Mouse (Mus musculus) hindbrain, postnatal 0 days (tissue): Measurements from ENCODE around the gene Akp3. TPM values are rescaled to one million over a fixed set of nuclear protein-coding genes. Genes with fewer than 3 reads are reported as not detected.
A peak's percentile ranks its signal among the peaks of the same experiment; 100 is the strongest.

Experiments used
- ATAC-seq: fragments of 200-750 bp; cut with Nextera tagmentation; 2 replicates; pipeline ENCODE4 v1.8.0; 2017; ENCODE audit warnings: mild to moderate bottlenecking, moderate TSS enrichment, moderate library complexity
- DNase-seq: peaks from one replicate; pipeline ENCODE4 v3.0.0-alpha.2; 2015; ENCODE audit warnings: low spot score
- H3K27ac ChIP-seq: fragments of 300-500 bp; sonication (generic); 2 replicates; pipeline ENCODE4 v1.5.1; 2014; ENCODE audit warnings: mild to moderate bottlenecking
- H3K27me3 ChIP-seq: fragments of 300-500 bp; sonication (generic); 2 replicates; pipeline ENCODE4 v1.6.1; 2014; ENCODE audit warnings: low read length, mixed read lengths; ENCODE audit not compliant: insufficient read depth
- H3K36me3 ChIP-seq: fragments of 300-500 bp; sonication (generic); 2 replicates; pipeline ENCODE4 v1.6.1; 2014; ENCODE audit warnings: low read length, mixed read lengths; ENCODE audit not compliant: insufficient read depth
- H3K4me1 ChIP-seq: fragments of 300-500 bp; sonication (generic); 2 replicates; pipeline ENCODE4 v1.6.1; 2014; ENCODE audit warnings: antibody characterized with exemption, low read length, mixed read lengths; ENCODE audit not compliant: insufficient read depth
- H3K4me2 ChIP-seq: fragments of 300-500 bp; sonication (generic); 2 replicates; pipeline ENCODE4 v1.6.1; 2014; ENCODE audit warnings: low read depth, mild to moderate bottlenecking, low read length, moderate library complexity, mixed read lengths
- H3K4me3 ChIP-seq: fragments of 300-500 bp; sonication (generic); 2 replicates; pipeline ENCODE4 v1.5.1; 2014; ENCODE audit warnings: low read length
- H3K9ac ChIP-seq: fragments of 300-500 bp; sonication (generic); replicated peaks from 2 replicates; pipeline ENCODE4 v1.6.1; 2014; ENCODE audit warnings: mild to moderate bottlenecking, low read length, moderate library complexity, mixed read lengths
- H3K9me3 ChIP-seq: fragments of 300-500 bp; sonication (generic); 2 replicates; pipeline ENCODE4 v1.6.1; 2016; ENCODE audit warnings: low read length, mixed read lengths
- CTCF ChIP-seq: IDR thresholded peaks from 2 replicates; pipeline ENCODE4 v1.5.1; 2016; ENCODE audit warnings: antibody characterized with exemption, control low read depth, low read depth
- WGBS: fragments of 180-500 bp; shearing (Covaris S2); extraction: QIAGEN DNeasy Blood & Tissue Kit; methylation state at CpG from one replicate; pipeline ENCODE4 v1.1.7; 2014; 5-methylcytosine and 5-hydroxymethylcytosine counted together
- polyA plus RNA-seq: library from polyadenylated mRNA; unstranded; fragments of >200 nt; fragmentation: Nextera tagmentation; extraction: Ambion mirVana; gene quantifications from 2 replicates; pipeline ENCODE4 v1.2.1, GENCODE M21; 2015
- total RNA-seq: library from RNA; depleted of rRNA; stranded (reverse); fragments of >200 nt; gene quantifications from 2 replicates; pipeline ENCODE4 v1.2.3, GENCODE M21; 2014

Akp3 gene
- total and polyA plus RNA-seq, 2 experiments from 2014 or later: not detected

GRCm38 (mm10) chr1:87101411-87101810, 23.4 kb upstream of the Akp3 start, which contains the start of gene Alpi:
Gene Alpi (minus strand): TSS chr1:87101606.
- Histone ChIP-seq H3K4me3 (no peak within 1 kb of the TSS), H3K4me1 (no peaks in the 10 kb centered on the region), H3K9ac (no peak within 1 kb of the TSS), H3K36me3 (no peaks in the 10 kb centered on the region), H3K9me3 (no peaks in the 10 kb centered on the region), H3K4me2 (no peak within 1 kb of the TSS), H3K27me3 (no peaks in the 10 kb centered on the region), H3K27ac (no peak within 1 kb of the TSS)
- WGBS: 93% methylated on average over 1 of the region's 1 CpGs
- no peak for DNase-seq
- no peak for TF ChIP-seq CTCF
- no peak for ATAC-seq

GRCm38 (mm10) chr1:87102114-87102513, 22.7 kb upstream of the Akp3 start:
- H3K4me1 ChIP-seq: no peaks in the 10 kb centered on the region
- H3K4me2 ChIP-seq: no peak overlapping the region
- no peak overlapping the region for H3K27ac ChIP-seq
- 89% methylated on average over 3 of the region's 3 CpGs for WGBS
- no peaks in the 10 kb centered on the region for H3K9me3 ChIP-seq
- ATAC-seq: no peak
- no peak overlapping the region for H3K9ac ChIP-seq
- H3K36me3 ChIP-seq: no peaks in the 10 kb centered on the region
- no peak for DNase-seq
- TF ChIP-seq CTCF: no peak
- H3K4me3 ChIP-seq: no peak overlapping the region
- no peaks in the 10 kb centered on the region for H3K27me3 ChIP-seq

GRCm38 (mm10) chr1:87103936-87104335, 20.8 kb upstream of the Akp3 start:
- Histone ChIP-seq H3K4me2 (no peak overlapping the region), H3K4me3 (no peak overlapping the region), H3K9me3 (no peaks in the 10 kb centered on the region), H3K36me3 (no peaks in the 10 kb centered on the region), H3K4me1 (no peaks in the 10 kb centered on the region), H3K9ac (no peak overlapping the region), H3K27me3 (no peaks in the 10 kb centered on the region), H3K27ac (no peak overlapping the region)
- DNase-seq: no peak
- WGBS: 66% methylated on average over 1 of the region's 1 CpGs
- TF ChIP-seq CTCF: no peak
- no peak for ATAC-seq

GRCm38 (mm10) chr1:87106536-87106935, 18.2 kb upstream of the Akp3 start:
- 72% methylated on average over 8 of the region's 8 CpGs for WGBS

GRCm38 (mm10) chr1:87108564-87108963, 16.2 kb upstream of the Akp3 start:
- Histone ChIP-seq H3K4me3 (no peak overlapping the region), H3K27ac (no peak overlapping the region), H3K36me3 (no peaks in the 10 kb centered on the region), H3K9me3 (no peaks in the 10 kb centered on the region), H3K4me2 (no peak overlapping the region), H3K9ac (no peak overlapping the region), H3K27me3 (no peaks in the 10 kb centered on the region), H3K4me1 (no peaks in the 10 kb centered on the region)
- TF ChIP-seq CTCF: no peak
- 85% methylated on average over 4 of the region's 4 CpGs for WGBS
- DNase-seq (no peak), ATAC-seq (no peak)

More at GRCm38 (mm10) chr1:87106536-87106935, 18.2 kb upstream of the Akp3 start:
- no peak overlapping the region for H3K4me2 ChIP-seq
- ATAC-seq: no peak
- DNase-seq: no peak
- no peak overlapping the region for H3K9ac ChIP-seq
- H3K27me3 ChIP-seq: no peaks in the 10 kb centered on the region
- no peaks in the 10 kb centered on the region for H3K36me3 ChIP-seq
- H3K9me3 ChIP-seq: no peaks in the 10 kb centered on the region
- TF ChIP-seq CTCF: no peak
- H3K4me1 ChIP-seq: no peaks in the 10 kb centered on the region
- no peak overlapping the region for H3K27ac ChIP-seq
- H3K4me3 ChIP-seq: no peak overlapping the region

- Histone ChIP-seq H3K4me1 (no peaks in the 10 kb centered on the region), H3K36me3 (no peaks in the 10 kb centered on the region), H3K27me3 (no peaks in the 10 kb centered on the region), H3K9me3 (no peaks in the 10 kb centered on the region), H3K27ac (no peak overlapping the region), H3K4me2 (no peak overlapping the region), H3K4me3 (no peak overlapping the region), H3K9ac (no peak overlapping the region)
- WGBS: 41% methylated on average over 9 of the region's 9 CpGs
- peak; percentile 48 for TF ChIP-seq CTCF
- ATAC-seq (no peak), DNase-seq (peak; percentile 18)
These were observed 12.9 kb upstream of the Akp3 start for GRCm38 (mm10) chr1:87111719-87112354.

GRCm38 (mm10) chr1:87114784-87115183, 10.0 kb upstream of the Akp3 start:
- DNase-seq (no peak), ATAC-seq (no peak)

More at GRCm38 (mm10) chr1:87114784-87115183, 10.0 kb upstream of the Akp3 start:
- 93% methylated on average over 1 of the region's 1 CpGs for WGBS
- Histone ChIP-seq H3K36me3 (no peaks in the 10 kb centered on the region), H3K4me2 (no peak overlapping the region), H3K9me3 (no peaks in the 10 kb centered on the region), H3K9ac (no peak overlapping the region), H3K4me3 (no peak overlapping the region), H3K27me3 (no peaks in the 10 kb centered on the region), H3K27ac (no peak overlapping the region), H3K4me1 (no peaks in the 10 kb centered on the region)
- no peak for TF ChIP-seq CTCF
